Mouse (Mus musculus) lung, adult 2 months (tissue): Measurements from ENCODE around the gene Cyp27b1. TPM values are rescaled to one million over a fixed set of nuclear protein-coding genes. Genes with fewer than 3 reads are reported as not detected.

Source experiments
- DNase-seq: peaks from one replicate; pipeline ENCODE4 v3.0.0; 2022
- H3K4me1 ChIP-seq: fragments of 200-500 bp; 2 replicates; pipeline ENCODE4 v1.6.1; 2011; ENCODE audit warnings: low read length; ENCODE audit not compliant: control insufficient read depth, insufficient read depth
- H3K4me3 ChIP-seq: fragments of 200-500 bp; replicated peaks from 2 replicates; pipeline ENCODE3; 2011; ENCODE audit warnings: low read depth, mild to moderate bottlenecking, control low read depth, low read length; ENCODE audit errors: extremely low read depth
- CTCF ChIP-seq: fragments of 200-500 bp; IDR thresholded peaks from 2 replicates; pipeline ENCODE4 v1.5.1; 2011; ENCODE audit warnings: mild to moderate bottlenecking, low read length, control low read depth; ENCODE audit not compliant: insufficient read depth
- POLR2A ChIP-seq: fragments of 200-500 bp; IDR thresholded peaks from 2 replicates; pipeline ENCODE4 v1.6.1; 2011; ENCODE audit warnings: low read depth, mild to moderate bottlenecking, control low read depth, low read length, borderline replicate concordance; ENCODE audit errors: extremely low read depth
- WGBS: fragments of 180-500 bp; shearing (Covaris S2); methylation state at CpG from one replicate; pipeline ENCODE4 v1.1.7; 2018; 5-methylcytosine and 5-hydroxymethylcytosine counted together
- polyA plus RNA-seq: library from polyadenylated mRNA; depleted of rRNA; stranded (reverse); fragments of >200 nt; gene quantifications from 2 replicates; pipeline ENCODE4 v1.2.3, GENCODE M21; 2012

Gene Cyp27b1
- polyA plus RNA-seq, 1 experiment = 0.14 TPM

- DNase-seq = no peak
- Histone ChIP-seq H3K4me3 (no peak overlapping the region), H3K4me1 (no peaks in the 10 kb centered on the region)
- 77% methylated on average over 9 of the region's 9 CpGs for WGBS
- TF ChIP-seq CTCF = no peak
- TF ChIP-seq POLR2A = no peak
Observed at GRCm38 (mm10) chr10:127085052-127085451, 37.0 kb downstream of the Cyp27b1 start.

- TF ChIP-seq CTCF (no peak), POLR2A (no peak)
- no peaks in the 10 kb centered on the region for H3K4me1 ChIP-seq
- WGBS = 66% methylated on average over 6 of the region's 6 CpGs
- H3K4me3 ChIP-seq = no peak overlapping the region
- no peak for DNase-seq
Observed at GRCm38 (mm10) chr10:127085633-127086032, 37.6 kb downstream of the Cyp27b1 start.

- DNase-seq = peak; percentile 61
- Histone ChIP-seq H3K4me3 (no peak overlapping the region), H3K4me1 (peaks cover 3% of the 10 kb centered on the region; the same call in 1 of the 2 replicates)
- TF ChIP-seq POLR2A (no peak), CTCF (no peak)
- 19% methylated on average over 57 of the region's 57 CpGs for WGBS
Observed at GRCm38 (mm10) chr10:127090560-127091411, 42.7 kb downstream of the Cyp27b1 start.

- Histone ChIP-seq H3K4me3 (no peak overlapping the region), H3K4me1 (peaks cover 3% of the 10 kb centered on the region; the same call in 1 of the 2 replicates)
- WGBS = 16% methylated on average over 51 of the region's 51 CpGs
- TF ChIP-seq POLR2A = no peak
- no peak for TF ChIP-seq CTCF
- DNase-seq = peak; percentile 24
Observed at GRCm38 (mm10) chr10:127091507-127092396, 43.7 kb downstream of the Cyp27b1 start.

GRCm38 (mm10) chr10:127092742-127093141 is 44.7 kb downstream of the Cyp27b1 start:
- TF ChIP-seq CTCF = no peak
- TF ChIP-seq POLR2A = no peak
- 39% methylated on average over 4 of the region's 4 CpGs for WGBS
- peaks cover 3% of the 10 kb centered on the region; the same call in 1 of the 2 replicates for H3K4me1 ChIP-seq
- H3K4me3 ChIP-seq = no peak overlapping the region
- DNase-seq = no peak

- WGBS = 21% methylated on average over 7 of the region's 7 CpGs
Observed at GRCm38 (mm10) chr10:127094382-127094802, 46.3 kb downstream of the Cyp27b1 start.

GRCm38 (mm10) chr10:127098514-127098913 is 50.5 kb downstream of the Cyp27b1 start:
- WGBS = 85% methylated on average over 20 of the region's 20 CpGs
- no peak for DNase-seq
- no peak for TF ChIP-seq POLR2A
- no peak for TF ChIP-seq CTCF
- Histone ChIP-seq H3K4me3 (no peak overlapping the region), H3K4me1 (no peaks in the 10 kb centered on the region)

More at GRCm38 (mm10) chr10:127094382-127094802, 46.3 kb downstream of the Cyp27b1 start:
- no peak for TF ChIP-seq POLR2A
- no peak for TF ChIP-seq CTCF
- Histone ChIP-seq H3K4me3 (no peak overlapping the region), H3K4me1 (peaks cover 3% of the 10 kb centered on the region; the same call in 1 of the 2 replicates)
- DNase-seq = peak; percentile 36

- DNase-seq = no peak
- no peak overlapping the region for H3K4me3 ChIP-seq
- TF ChIP-seq POLR2A (no peak), CTCF (no peak)
- H3K4me1 ChIP-seq = no peaks in the 10 kb centered on the region
- WGBS = 78% methylated on average over 10 of the region's 10 CpGs
Observed at GRCm38 (mm10) chr10:127099191-127099590, 51.1 kb downstream of the Cyp27b1 start.

- TF ChIP-seq CTCF (no peak), POLR2A (no peak)
- no peak for DNase-seq
- no peak overlapping the region for H3K4me3 ChIP-seq
- H3K4me1 ChIP-seq = no peaks in the 10 kb centered on the region
- WGBS = 88% methylated on average over 15 of the region's 15 CpGs
Observed at GRCm38 (mm10) chr10:127099868-127100267, 51.8 kb downstream of the Cyp27b1 start.

- H3K4me1 ChIP-seq = no peaks in the 10 kb centered on the region
- no peak for TF ChIP-seq POLR2A
- no peak for TF ChIP-seq CTCF
- H3K4me3 ChIP-seq = no peak overlapping the region
- whole genome bisulfite sequencing = 77% methylated on average over 8 of the region's 8 CpGs
- no peak for DNase-seq
Observed at GRCm38 (mm10) chr10:127100414-127100813, 52.4 kb downstream of the Cyp27b1 start.
